Mouse (Mus musculus) C2C12 (cell line): ENCODE measurements around the gene Oma1.

Experiments used
- CEBPB ChIP-seq: IDR thresholded peaks from one replicate; pipeline ENCODE4 v1.6.1; 2011; ENCODE audit warnings: low read depth, mild to moderate bottlenecking, control low read depth, moderate library complexity
- CTCF ChIP-seq: IDR thresholded peaks from one replicate; pipeline ENCODE4 v1.5.1; 2011; ENCODE audit not compliant: control insufficient read depth, insufficient read depth, insufficient read length
- FOSL1 ChIP-seq: IDR thresholded peaks from one replicate; pipeline ENCODE4 v1.8.0; 2011; ENCODE audit warnings: mild to moderate bottlenecking, low read length; ENCODE audit not compliant: poor library complexity, insufficient read depth, severe bottlenecking
- MAX ChIP-seq: IDR thresholded peaks from one replicate; pipeline ENCODE4 v1.6.1; 2011; ENCODE audit warnings: mild to moderate bottlenecking, control low read depth
- MYOD1 ChIP-seq: IDR thresholded peaks from one replicate; pipeline ENCODE4 v1.6.1; 2011; ENCODE audit warnings: low read depth; ENCODE audit not compliant: control insufficient read depth, insufficient read length
- MYOG ChIP-seq: IDR thresholded peaks from one replicate; pipeline ENCODE4 v1.6.1; 2011; ENCODE audit not compliant: control insufficient read depth, insufficient read length; ENCODE audit errors: extremely low read depth
- USF1 ChIP-seq: IDR thresholded peaks from one replicate; pipeline ENCODE4 v1.6.1; 2011; ENCODE audit warnings: low read depth, mild to moderate bottlenecking, control low read depth, moderate library complexity

DNA sequence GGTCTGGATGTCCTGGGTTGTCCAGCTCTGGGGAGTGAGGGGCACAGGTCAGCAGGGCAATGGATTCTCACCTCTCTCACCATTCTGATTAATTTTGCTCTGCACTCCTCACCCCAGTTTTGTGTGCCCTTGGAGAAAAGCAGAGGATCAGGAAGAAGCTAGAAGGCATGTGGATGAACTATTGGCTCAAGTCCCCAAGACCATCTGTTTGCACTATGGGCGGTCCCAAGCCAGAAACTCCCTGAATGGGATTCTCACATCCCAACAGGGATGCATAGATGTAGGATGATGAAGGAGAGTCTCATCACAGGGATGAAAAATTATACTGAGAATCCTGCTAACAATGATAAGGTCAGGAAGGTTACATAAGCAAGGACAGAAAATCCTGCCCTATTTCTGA lies 9.8 kb upstream of the Oma1 start:
- no peak for TF ChIP-seq CTCF
- no peak for TF ChIP-seq USF1
- no peak for TF ChIP-seq MAX
- no peak for TF ChIP-seq CEBPB
- TF ChIP-seq MYOD1, result no peak
- no peak for TF ChIP-seq MYOG
- TF ChIP-seq FOSL1, result no peak
